Mouse (Mus musculus): ENCODE measurements around the gene Kdelr3.

The Kdelr3 gene

DNA sequence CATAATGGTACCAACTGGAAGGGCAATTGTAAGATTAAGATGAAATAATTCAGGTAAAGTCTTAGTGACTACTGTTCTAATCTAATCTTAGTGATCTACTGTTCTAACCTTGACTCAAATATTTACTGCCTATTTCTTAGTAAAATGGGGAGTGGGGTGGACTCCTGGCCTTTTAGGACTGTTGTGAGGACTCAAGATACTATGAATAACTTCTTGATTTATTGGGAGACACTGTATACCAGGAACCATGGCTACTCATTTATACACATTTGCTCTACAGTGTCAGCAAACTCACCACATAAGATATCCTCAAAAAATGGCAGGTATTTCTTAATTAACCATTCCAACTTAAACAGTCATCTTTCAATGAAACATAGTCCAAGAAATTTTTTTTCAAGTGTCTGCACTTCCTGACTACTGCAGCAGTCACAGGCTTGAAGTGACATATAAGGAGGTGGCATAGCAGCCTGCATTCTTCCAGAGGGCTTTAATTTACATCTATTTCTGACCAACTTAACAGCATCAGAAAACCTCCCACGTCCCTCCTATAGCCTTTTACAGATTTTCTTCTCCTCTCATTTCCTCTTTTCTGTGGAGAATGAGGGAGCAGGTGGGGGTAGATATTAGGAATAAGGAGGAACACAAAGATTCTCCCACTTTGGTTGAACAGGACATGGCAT is 59.5 kb downstream of the Kdelr3 start:
- no peak for DNase-seq (ENCODE audit: low read depth)

DNA sequence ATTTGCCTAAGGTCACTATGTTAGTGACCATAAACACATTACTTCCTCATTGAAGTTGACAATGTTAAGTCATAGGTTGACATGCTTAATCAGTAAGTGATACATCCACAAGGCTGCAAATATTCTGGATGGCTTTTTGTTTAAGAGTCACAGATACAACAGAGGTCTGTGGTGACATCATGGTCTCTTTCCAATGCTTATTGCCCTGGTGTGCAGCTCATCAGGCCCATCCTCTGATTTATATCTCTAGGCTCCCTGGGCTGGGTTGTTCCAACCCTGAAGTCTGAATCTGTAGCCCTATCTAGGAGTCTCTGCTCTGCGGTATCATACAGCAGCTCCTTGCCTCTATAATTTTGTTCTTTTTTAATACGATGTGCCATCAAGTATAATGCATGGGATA is 60.7 kb downstream of the Kdelr3 start:
- no peak for DNase-seq (ENCODE audit: low read depth)
